Mouse (Mus musculus) lung, embryonic 16.5 days (tissue): ENCODE results near the gene Dll1. TPM values are rescaled to one million over a fixed set of nuclear protein-coding genes. Genes with fewer than 3 reads are reported as not detected.

Source experiments
- polyA plus RNA-seq: library from polyadenylated mRNA; unstranded; fragments of >200 nt; fragmentation: Nextera tagmentation; extraction: Ambion mirVana; gene quantifications from 2 replicates; pipeline ENCODE4 v1.2.1, GENCODE M21; 2015

Dll1 gene
- polyA plus RNA-seq, 1 experiment from 2014 or later: 4.4 TPM

Other genes with a start within 250 kb of the Dll1 start
- gene Fam120b, start 19.3 kb upstream of the Dll1 start, polyA plus RNA-seq: 26.1 and 27.4 TPM in 2 replicates
- 250 and 259 TPM in 2 replicates for gene Psmb1, start 122.9 kb upstream of the Dll1 start, polyA plus RNA-seq
- 46.9 and 47.3 TPM in 2 replicates for gene Tbp, start 123.0 kb upstream of the Dll1 start, polyA plus RNA-seq
- gene Pdcd2, start 150.4 kb upstream of the Dll1 start, polyA plus RNA-seq: 29.6 and 33.6 TPM in 2 replicates
- 1.9 and 2.6 TPM in 2 replicates for gene Prdm9, start 187.5 kb upstream of the Dll1 start, polyA plus RNA-seq